Mouse (Mus musculus): ENCODE results near the gene Celf6.
A peak's percentile ranks its signal among the peaks of the same experiment; 100 is the strongest.

Celf6 gene

DNA sequence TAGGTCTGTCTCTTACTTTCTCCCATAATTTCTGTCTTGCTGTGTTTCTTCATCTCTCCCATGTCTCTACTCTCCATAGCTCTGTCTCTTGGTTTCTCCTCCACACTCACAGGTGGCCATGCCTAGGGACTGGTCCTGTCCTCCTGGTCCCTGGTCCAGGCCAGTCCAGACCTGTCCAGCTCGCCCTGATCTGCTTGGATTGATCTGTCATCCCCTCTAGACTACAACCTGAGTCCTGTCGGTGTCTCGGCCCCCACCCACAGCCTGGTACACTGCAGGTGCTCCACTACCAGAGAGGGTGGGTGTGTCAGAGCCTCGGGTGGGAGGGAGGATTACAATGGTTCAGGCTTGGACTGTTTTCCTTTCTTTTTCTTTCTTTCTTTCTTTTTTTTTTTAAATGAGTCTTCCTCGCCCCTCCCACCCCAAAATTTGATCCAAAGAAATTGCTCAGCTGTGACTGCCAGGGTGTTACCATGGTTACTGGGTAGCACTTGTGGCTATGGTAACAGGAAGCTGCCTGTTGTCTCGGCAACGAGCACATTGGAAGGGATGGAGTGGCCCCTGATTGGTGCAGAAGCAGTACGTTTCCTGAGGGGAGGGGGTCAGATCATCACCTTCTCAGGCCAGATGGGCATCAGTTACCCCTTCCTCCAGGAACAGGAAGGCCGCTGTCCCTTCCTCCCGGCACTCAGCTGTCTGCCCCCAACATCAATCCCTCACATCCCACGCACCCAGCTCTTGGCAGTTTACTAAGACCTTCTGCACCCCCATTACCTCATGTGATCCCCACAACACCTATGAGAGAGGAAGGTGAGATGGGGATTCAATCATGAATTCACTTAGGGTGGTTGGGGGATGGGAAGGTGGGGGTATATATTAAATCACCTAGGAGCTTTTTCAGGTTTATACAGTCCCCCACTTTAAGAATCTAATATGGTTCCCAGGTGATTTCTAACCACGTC, 11.3 kb downstream of the Celf6 start:
- peak; percentile 94 for DNase-seq

- DNase-seq: peak; percentile 61
Observed at GRCm38 (mm10) chr9:59589703-59590439, 12.2 kb downstream of the Celf6 start.

- no peak for DNase-seq
Observed at GRCm38 (mm10) chr9:59601661-59602060, 23.9 kb downstream of the Celf6 start.

- no peak for DNase-seq
Observed at GRCm38 (mm10) chr9:59605967-59606366, 28.2 kb downstream of the Celf6 start.

DNA sequence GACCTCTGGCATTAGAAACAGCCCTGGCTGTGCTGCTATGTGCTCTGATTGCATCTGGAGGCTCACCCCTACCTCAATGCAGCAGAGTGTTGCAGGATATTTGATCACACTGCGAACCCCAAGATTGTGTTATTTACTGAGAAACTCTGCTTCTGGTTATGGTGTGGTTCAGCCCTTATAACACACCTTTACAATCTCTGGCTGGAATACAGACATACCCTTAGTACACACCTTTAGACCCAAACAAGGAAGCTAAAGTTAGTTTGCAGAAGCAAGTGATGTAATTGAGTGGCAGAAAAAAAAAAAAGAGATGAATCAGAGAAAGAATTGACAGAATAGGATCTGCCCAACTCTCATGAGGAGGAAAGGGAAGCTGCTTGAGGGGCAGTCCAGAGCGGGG, 33.2 kb downstream of the Celf6 start:
- DNase-seq: no peak

DNA sequence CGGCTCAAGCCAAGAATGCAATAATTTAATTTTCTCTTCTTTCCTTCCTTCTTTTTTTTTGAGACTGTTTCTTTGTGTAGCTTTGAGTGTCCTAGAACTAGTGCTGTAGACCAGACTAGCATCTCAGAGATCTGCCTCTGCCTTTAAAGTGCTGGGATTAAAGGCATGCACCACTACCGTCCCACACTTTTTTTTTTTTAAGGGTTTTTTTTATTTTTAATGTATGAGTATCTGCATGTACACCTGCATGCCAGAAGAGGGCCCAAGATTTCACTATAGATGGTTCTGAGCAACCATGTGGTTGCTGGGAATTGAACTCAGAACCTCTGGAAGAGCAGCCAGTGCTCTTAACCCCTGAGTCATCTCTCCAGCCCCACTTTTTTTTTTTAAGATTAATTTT, 38.1 kb downstream of the Celf6 start:
- no peak for DNase-seq

DNA sequence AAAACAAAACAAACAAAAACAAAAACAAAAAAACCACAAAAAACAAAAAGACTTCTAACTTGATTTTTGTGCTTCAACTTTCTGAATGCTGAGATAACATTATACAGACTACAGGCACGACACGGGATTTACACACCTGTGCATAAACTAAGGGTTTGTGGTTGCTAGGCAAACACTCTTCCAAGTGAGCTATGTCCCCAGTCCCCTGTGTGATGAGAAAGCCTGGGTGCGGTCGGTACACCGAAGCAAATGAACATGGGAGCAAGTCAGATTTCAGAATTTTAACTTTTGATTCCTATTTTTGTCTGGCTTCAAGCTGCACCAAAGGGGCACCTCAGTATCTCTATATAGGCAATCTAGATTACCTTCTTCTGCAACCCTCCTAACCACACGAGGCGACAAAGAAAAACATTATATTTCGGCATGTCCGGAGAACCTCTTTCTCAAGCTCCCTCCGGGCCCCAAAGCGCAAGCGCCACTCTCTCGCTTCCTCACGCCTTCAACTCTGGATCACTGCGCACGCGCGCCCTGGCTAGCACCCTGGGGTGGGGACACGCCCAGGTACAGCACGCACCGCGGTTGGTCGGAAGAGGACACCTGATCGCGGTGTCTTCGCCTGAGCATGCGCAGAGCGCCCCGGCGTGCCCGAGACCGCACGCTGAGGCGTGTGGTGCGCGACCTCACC, 39.0 kb downstream of the Celf6 start, which contains the start of gene Parp6:
TSS of gene Parp6 (plus strand) at position 663 of the 685 bp plus-strand sequence.
- peak; percentile 100 for DNase-seq

DNA sequence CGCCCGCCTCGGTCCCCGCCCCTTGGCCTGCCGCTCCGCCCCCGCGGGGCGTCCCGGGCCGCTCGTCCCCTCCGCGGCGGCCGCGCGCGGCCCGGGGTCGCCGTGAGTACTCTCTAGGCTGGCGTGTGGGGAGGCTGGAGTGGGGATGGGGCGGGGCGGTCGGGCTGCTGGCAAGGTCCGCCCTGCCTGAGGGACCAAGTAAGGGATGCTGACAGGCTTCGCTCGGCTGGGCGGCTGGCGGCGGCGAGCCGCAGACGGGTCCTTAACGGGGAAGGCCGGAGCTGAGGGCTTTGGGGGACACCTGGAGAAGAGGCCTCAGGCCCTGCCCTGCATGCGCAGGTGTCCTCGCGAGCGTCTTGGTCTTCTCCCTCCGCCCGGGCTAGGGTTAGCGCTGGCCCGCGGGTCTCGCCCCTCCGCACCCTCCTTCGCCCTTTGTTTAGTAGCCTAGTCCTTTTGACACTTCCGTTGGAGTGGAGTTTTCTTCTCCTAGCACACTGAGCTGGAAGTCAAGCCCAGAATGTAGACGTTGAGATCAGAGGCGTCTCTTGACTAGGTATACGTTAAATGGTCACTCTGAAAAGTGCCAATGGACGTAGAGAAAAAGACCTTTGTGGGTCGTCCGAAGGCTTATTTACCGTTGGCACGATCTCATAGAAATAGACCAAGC, 39.7 kb downstream of the Celf6 start:
- DNase-seq: peak; percentile 16

- no peak for DNase-seq
Observed at GRCm38 (mm10) chr9:59638372-59638771, 60.7 kb downstream of the Celf6 start.

GRCm38 (mm10) chr9:59639936-59640335, 62.2 kb downstream of the Celf6 start:
- no peak for DNase-seq

DNA sequence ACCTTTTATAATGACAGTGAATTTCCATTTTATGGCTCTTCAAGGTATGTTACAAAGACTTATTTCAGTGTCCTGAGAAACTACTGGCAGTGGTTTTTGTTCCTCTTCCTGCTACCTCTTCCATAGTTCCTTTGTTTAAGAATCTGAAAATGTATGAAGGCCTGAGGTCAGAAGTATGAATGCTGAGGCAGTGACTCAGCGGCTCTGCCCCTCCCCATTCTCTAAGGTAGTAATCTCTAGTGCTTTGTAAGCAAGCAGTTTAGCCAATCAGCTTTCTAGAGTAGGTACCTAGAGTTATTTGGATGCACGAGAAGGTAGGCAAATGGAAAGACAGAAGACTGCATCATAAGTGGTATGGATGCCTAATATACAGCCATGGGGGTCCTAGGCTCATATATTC, 63.6 kb downstream of the Celf6 start:
- DNase-seq: no peak

- DNase-seq: no peak
Observed at GRCm38 (mm10) chr9:59649911-59650310, 72.2 kb downstream of the Celf6 start.

DNA sequence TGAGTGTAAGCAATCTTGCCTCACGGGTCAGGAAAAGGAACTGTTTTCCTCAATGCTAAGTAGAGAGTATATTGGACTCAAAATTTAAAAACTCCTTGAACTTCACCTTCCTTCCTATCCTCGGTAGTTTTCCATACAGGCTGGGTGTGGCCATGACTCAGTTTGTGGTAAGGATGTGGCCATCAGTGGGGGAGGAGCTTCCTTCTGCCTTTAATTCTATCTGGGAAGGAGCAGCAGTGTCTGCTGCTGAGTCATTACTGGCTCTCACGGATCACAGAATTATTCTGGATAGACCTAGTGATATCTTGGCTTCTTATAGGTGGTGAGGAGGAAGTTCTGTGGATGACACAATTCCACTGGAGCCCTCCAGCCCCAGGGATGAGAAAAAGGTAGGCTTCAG, 75.7 kb downstream of the Celf6 start:
- no peak for DNase-seq

- DNase-seq: no peak
Observed at GRCm38 (mm10) chr9:59654450-59654983, 76.8 kb downstream of the Celf6 start.

- DNase-seq: peak; percentile 98
Observed at GRCm38 (mm10) chr9:59655958-59656634, 78.4 kb downstream of the Celf6 start, which contains the start of gene Pkm. Gene Pkm (plus strand): TSS chr9:59656368.
